Mouse (Mus musculus) left cerebral cortex, adult 11 months (tissue): ENCODE measurements around the gene E2f7.

Experiments
- DNase-seq: peaks from one replicate; pipeline ENCODE4 v3.0.0; 2022; ENCODE audit warnings: low spot score

Gene E2f7

DNA sequence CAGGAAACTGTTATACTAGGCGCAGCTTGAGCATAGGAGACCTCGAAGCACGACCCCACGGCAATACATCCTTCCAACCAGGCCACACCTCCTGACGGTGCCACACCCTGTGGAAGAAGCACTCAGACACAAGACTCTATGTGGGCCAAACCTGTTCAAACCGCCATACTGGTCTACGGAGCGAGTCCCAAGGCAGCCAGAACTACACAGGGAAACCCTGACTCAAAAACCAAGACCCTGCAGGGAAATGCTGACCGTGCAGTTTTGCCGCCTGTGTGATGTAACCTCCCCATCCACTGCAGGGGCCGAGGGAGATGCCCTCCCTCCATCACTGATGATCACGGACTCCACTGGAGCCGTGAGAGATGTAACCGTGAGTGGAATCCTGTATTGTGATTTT, 36.5 kb downstream of the E2f7 start:
- no peak for DNase-seq

GRCm38 (mm10) chr10:110782655-110783054, 37.4 kb downstream of the E2f7 start:
- no peak for DNase-seq

DNA sequence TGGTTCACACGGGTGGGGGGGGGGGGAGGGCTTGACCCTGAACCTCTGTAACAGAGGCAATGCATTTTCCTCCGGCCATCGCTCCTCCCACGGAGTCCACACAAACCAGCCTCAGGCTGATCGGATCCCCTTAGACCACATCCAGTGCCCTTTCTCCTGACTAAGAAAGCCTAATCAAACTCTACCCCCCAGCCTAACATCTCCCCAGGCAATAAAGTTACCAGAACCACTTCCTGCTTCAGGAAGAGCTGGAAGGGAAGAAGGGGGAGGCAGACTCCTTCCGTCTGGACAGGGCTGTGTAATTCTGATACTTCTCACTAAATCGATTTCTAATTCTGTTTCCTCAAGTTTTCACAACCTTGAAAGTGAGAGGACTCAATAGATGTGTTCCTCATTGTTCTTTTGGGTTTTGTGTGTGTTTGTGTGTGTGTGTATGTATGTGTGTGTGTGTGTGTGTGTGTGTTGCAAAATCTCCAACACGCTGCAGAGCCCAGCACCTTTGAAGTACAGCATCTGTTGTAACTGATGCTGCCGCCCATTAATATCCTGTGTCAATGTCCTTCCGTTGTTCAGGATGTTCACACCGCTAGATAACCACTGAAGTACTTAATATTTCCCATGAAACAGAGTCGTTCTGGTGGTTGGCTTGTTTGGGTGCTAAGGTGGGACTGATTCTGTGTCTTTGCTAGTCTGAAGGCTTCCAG, 43.0 kb downstream of the E2f7 start:
- DNase-seq: no peak

GRCm38 (mm10) chr10:110789683-110790082, 44.4 kb downstream of the E2f7 start:
- no peak for DNase-seq

DNA sequence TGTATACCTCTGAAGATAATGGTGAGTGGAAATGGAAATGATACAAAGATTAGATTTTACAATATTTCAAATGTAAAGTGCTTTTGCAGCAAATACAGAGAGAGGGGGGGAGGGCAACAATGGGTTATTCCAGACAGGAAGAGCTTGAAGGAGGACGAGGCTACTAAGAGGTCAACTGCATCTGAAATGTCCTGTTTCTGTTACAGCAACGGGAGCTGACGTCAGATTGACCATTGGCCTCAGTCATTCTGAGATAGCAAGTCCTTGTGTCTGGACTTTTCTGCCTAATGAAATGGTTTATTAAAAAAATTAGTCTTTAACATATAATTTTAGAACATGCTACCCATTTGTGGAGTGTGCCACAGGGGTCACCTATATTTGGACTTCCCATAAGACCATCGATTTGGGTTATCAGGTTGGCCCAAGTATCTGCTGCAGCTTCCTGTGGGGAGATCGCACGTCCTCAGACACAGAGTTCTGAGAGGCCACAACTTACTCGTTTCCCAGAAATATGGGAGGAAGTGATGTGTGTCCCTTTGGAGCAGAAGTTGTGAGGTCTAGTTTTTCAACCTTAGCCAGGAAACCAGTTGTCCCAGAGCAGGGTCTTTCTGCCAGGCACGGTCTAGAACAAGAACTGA, 48.0 kb downstream of the E2f7 start:
- DNase-seq: no peak

DNA sequence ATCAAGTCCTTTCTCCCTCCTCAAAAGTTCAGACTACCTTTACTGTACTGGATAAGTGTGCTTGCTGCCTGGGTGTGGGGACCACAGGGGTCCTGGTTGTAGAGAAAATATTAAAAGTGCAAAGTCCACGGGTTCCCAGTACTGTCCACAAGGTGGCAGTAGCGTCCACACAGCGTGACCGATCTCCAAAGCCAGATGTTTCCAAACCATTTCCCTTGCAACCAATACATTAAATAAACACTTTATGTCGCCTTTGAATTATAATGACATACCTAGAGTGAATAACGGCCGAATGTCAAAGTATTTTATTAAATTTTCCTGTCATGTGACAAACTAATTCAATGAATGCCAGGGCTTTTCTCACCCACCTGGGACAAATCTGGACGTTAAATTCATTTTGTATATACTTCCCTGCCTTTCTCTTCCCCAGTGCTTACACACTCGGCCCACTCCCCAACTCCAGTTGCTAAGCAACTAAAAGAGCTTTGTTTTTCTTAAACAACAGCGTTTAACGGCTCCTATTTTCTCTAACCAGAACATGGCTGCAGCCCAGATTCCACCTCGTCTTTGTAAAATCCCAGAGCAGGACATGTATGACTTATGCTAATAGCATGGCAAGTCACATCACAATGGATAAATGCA, 49.4 kb downstream of the E2f7 start:
- no peak for DNase-seq

GRCm38 (mm10) chr10:110795206-110795796, 50.1 kb downstream of the E2f7 start:
- no peak for DNase-seq

DNA sequence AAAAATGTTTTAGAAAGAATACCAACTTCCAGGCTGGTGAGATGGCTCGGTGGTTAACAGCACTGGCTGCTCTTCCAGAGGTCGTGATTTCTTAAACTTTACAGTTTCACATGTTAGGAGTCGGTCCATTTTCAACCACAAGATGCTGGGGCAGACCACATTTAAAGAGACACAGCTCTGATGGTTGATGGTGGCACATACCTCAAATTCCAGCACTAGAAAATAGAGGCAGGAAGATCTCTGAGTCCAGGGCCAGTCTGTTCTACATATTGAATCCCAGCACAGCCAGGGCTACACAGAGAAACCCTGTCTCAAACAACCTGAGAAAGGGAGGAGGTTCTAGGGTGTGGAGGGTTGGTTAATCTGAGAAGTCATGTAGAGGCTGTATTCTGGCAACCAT, 56.1 kb downstream of the E2f7 start:
- DNase-seq: no peak

DNA sequence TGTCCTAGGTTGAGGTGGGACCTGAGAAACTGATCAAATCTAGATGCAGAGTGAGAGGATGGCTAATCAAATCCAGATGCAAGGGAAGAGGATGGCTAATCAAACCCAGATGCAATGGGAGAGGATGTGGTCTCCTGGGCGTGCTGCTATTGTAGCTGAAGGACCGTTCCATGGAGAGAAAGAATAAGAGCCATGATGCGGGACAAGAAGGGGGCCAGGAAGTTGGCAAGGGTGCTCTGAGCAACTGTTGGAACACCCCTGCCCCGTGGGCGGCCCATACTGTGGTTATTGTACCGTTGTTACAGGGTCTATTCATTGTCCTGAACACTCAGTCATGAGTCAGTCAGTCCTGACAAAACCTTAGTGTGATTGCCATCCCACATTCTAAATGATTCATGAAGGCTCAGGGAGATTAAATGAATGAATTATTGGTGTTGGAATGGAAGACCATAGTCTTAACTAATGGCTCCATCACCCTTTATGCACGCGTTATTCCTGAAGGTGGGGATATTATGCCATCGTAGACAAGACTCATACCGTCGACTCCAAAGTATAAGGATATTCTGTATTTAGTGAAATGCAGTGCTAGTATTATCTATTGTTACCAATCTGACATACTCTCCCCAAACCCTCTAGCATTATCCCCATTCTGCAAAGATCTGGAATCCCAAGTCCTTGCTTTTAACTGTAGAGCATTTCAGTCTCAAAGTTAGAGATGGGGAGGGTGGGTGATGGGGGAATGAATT, 59.2 kb downstream of the E2f7 start:
- DNase-seq: no peak

- no peak for DNase-seq
Observed at GRCm38 (mm10) chr10:110805025-110805740, 59.9 kb downstream of the E2f7 start.

- no peak for DNase-seq
Observed at GRCm38 (mm10) chr10:110806471-110806870, 61.2 kb downstream of the E2f7 start.

GRCm38 (mm10) chr10:110810528-110810927, 65.3 kb downstream of the E2f7 start:
- DNase-seq: no peak

DNA sequence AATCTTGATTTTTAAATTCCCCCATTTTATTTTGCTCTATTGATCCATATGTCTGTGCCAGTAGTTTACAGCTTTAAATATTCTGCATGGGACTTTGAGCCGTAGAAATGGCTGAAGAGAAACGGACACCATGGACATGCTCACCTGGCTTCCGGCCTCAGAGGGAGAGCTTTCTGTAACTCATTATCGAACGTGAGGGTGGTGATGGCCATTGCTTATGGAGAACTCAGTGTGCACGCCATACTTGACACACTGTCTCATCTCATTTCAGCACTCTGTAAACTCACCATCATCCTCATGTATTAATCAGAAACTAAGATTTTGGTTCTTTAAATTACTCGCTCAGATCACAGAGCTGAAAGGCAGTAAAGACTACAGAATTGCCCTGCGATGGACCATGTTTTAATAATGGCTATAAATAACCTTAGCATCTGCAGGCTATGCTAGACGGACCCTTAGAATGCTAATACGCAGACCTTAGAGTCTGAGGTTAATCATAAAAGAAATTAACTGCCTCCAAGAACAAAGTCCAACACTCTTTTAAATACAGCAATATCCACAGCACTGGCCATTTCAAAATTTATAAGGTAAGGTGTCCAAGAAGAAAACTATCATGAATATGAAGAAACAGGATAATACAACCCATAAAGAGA, 66.1 kb downstream of the E2f7 start:
- no peak for DNase-seq

- DNase-seq: no peak
Observed at GRCm38 (mm10) chr10:110811862-110812225, 66.6 kb downstream of the E2f7 start.

DNA sequence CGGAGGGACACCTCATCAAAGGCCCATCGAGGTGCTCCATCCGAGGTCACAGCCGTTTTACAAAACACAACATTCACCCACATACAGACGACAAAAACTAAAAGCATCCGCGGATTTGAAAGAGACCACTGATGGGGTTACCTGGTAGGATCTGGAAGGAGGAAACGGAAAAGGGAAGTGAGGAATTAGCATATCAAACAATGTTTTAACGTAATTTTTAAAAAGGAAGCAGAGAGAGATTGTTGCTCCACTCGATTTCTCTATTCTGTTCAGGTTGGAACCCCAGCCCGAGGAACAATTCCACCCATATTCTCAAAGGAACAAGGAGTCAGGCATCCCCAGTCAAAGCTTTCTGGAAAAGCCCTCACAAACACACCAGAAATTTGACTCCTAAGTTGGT, 75.9 kb downstream of the E2f7 start:
- no peak for DNase-seq

DNA sequence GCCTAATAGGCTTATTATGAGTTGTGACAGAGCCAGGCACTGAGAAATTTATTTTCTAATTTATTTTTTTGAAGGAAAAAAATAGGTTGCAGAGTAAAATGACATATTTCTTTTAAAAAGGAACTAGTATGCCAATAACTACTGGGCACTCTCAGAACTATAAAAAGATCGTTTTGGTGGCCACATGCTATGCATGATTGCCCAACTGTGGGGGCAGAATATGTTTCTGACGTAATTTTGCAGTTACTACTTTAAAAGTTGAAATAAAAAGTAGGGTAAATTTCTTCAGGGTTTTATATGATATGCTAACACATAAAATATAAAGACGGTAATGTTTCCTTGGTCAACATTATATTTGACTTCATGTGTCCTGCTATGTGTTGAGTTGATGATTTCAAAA, 76.5 kb downstream of the E2f7 start:
- DNase-seq: no peak

DNA sequence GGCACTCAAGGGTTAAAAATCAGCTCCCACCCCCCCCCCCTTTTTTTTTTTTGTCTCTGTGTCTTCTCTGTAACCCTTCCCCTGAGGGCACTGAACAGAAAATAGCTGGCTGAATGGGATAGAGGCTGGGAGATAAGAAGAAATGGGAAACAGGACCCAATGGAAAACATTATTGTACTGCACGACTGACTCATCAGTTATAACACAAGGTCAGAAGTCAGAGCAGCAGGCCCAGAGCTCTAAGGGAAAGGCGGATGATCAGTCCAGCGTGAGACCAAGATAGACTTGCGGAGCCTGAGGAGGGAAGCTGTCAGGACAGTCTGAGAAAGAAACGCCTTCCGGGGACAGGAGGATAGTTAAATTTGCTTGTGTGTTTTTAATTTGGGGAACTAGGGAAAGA, 87.1 kb downstream of the E2f7 start:
- no peak for DNase-seq

- no peak for DNase-seq
Observed at GRCm38 (mm10) chr10:110835115-110835806, 90.0 kb downstream of the E2f7 start.
